Mouse (Mus musculus) stomach, embryonic 15.5 days (tissue): ENCODE measurements around the gene Retreg3. TPM values are rescaled to one million over a fixed set of nuclear protein-coding genes. Genes with fewer than 3 reads are reported as not detected.
A peak's percentile ranks its signal among the peaks of the same experiment; 100 is the strongest.
"Not testable (repeated sequence)": the region's sequence is repeated elsewhere in the genome, so short reads cannot be mapped to it uniquely, and the experiment has no call there.

Experiments used
- ATAC-seq: fragments of 200-750 bp; cut with Nextera tagmentation; 2 replicates; pipeline ENCODE4 v1.8.0; 2017; ENCODE audit warnings: low read depth, moderate number of reproducible peaks, moderate TSS enrichment; ENCODE audit not compliant: insufficient read depth, low FRiP score
- H3K27ac ChIP-seq: fragments of 300-500 bp; sonication (generic); 2 replicates; pipeline ENCODE4 v1.5.1; 2015; ENCODE audit warnings: mild to moderate bottlenecking, inconsistent platforms
- H3K27me3 ChIP-seq: fragments of 300-500 bp; sonication (generic); replicated peaks from 2 replicates; pipeline ENCODE4 v1.6.1; 2015; ENCODE audit warnings: inconsistent platforms
- H3K36me3 ChIP-seq: fragments of 300-500 bp; sonication (generic); 2 replicates; pipeline ENCODE4 v1.6.1; 2015; ENCODE audit warnings: inconsistent platforms
- H3K4me1 ChIP-seq: fragments of 300-500 bp; sonication (generic); 2 replicates; pipeline ENCODE4 v1.6.1; 2015; ENCODE audit warnings: inconsistent platforms
- H3K4me2 ChIP-seq: fragments of 300-500 bp; sonication (generic); 2 replicates; pipeline ENCODE4 v1.6.1; 2015; ENCODE audit warnings: mild to moderate bottlenecking, inconsistent platforms
- H3K4me3 ChIP-seq: fragments of 300-500 bp; sonication (generic); replicated peaks from 2 replicates; pipeline ENCODE4 v1.5.1; 2015; ENCODE audit warnings: inconsistent platforms
- H3K9ac ChIP-seq: fragments of 300-500 bp; sonication (generic); 2 replicates; pipeline ENCODE4 v1.6.1; 2015; ENCODE audit warnings: inconsistent platforms
- H3K9me3 ChIP-seq: fragments of 300-500 bp; sonication (generic); 2 replicates; pipeline ENCODE4 v1.6.1; 2016; ENCODE audit warnings: inconsistent platforms
- WGBS: fragments of 180-500 bp; shearing (Covaris S2); methylation state at CpG from one replicate; pipeline ENCODE4 v1.1.7; 2015; 5-methylcytosine and 5-hydroxymethylcytosine counted together
- polyA plus RNA-seq: library from polyadenylated mRNA; unstranded; fragments of >200 nt; fragmentation: Nextera tagmentation; extraction: Ambion mirVana; gene quantifications from 2 replicates; pipeline ENCODE4 v1.2.1, GENCODE M21; 2015

Retreg3 gene
- polyA plus RNA-seq, 1 experiment from 2014 or later = 21.0 TPM

DNA sequence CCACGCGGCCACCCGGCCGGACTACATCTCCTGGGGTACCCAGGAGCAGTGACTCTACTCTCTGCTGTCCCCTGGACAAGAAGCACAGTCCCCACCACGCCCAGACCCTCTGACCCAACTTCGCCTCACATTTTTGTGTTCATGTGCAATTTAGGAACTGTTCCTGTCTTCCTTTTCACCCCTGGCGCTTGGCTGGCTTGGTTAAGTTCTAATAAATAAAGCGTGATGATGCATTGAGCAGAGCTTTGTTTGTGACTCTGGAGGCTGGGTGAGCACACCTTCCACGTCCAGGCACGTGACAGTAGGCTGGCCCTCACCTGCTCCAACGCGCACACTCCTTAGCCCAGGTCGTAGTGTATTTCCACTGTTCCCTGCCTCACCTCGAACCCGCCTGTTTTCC lies 41.9 kb upstream of the Retreg3 start:
- WGBS = 82% methylated on average over 15 of the region's 15 CpGs
- Histone ChIP-seq H3K27ac (no peak overlapping the region), H3K9me3 (no peaks in the 10 kb centered on the region), H3K4me1 (peaks cover 24% of the 10 kb centered on the region; the same call in 1 of the 2 replicates), H3K36me3 (peaks cover 37% of the 10 kb centered on the region), H3K4me3 (no peak overlapping the region), H3K27me3 (peaks cover 5% of the 10 kb centered on the region; the same call in 1 of the 2 replicates), H3K4me2 (no peak overlapping the region), H3K9ac (no peak overlapping the region)
- ATAC-seq = no peak

DNA sequence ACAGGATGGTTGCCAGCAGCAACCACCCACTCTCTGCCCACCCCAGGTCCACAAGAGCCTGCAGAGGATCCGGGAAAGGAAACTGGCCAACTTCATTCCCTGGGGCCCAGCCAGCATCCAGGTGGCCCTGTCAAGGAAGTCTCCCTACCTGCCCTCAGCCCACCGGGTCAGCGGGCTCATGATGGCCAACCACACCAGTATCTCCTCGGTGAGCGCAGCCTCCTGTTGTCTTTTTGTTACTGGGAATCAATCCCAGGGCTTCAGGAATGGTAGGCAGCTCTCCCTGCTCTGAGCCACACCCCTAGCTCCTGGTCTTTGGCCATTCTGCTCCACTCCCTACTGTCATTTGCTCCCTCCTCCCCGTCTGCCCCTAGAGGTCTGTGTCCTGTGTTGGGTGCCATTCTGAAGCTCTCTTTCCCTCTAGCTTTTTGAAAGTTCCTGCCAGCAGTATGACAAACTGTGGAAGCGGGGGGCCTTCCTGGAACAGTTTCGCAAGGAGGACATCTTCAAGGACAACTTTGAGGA lies 41.4 kb upstream of the Retreg3 start:
- 84% methylated on average over 8 of the region's 8 CpGs for WGBS
- ATAC-seq, H3K27me3 ChIP-seq: not testable (repeated sequence)

DNA sequence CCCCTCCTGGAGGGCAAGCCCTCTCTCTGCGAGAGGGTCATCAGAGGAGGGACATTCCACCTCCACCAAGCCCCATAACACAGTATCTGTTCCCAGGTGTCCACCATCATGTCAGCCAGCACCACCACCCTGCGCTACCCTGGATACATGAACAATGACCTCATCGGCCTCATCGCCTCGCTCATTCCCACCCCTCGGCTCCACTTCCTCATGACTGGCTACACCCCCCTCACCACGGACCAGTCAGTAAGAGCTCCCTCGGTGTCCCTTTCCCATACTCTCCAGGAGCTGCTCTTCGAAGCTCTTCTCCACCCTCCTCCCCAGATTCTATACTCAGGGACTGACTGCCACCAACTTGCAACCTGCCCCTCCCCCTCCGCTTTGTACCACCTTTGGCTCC lies 40.5 kb upstream of the Retreg3 start:
- not testable (repeated sequence) for H3K27ac ChIP-seq, H3K9ac ChIP-seq, H3K4me3 ChIP-seq, H3K4me2 ChIP-seq, ATAC-seq, H3K27me3 ChIP-seq, H3K9me3 ChIP-seq
- peaks cover 28% of the 10 kb centered on the region; the same call in 1 of the 2 replicates for H3K4me1 ChIP-seq
- 70% methylated on average over 9 of the region's 10 CpGs for WGBS
- peaks cover 28% of the 10 kb centered on the region for H3K36me3 ChIP-seq

More for the DNA sequence above, 41.4 kb upstream of the Retreg3 start:
- H3K4me1 ChIP-seq = peaks cover 26% of the 10 kb centered on the region; the same call in 1 of the 2 replicates
- not testable (repeated sequence) for H3K4me3 ChIP-seq, H3K9ac ChIP-seq, H3K9me3 ChIP-seq, H3K4me2 ChIP-seq, H3K27ac ChIP-seq
- H3K36me3 ChIP-seq = peaks cover 32% of the 10 kb centered on the region

DNA sequence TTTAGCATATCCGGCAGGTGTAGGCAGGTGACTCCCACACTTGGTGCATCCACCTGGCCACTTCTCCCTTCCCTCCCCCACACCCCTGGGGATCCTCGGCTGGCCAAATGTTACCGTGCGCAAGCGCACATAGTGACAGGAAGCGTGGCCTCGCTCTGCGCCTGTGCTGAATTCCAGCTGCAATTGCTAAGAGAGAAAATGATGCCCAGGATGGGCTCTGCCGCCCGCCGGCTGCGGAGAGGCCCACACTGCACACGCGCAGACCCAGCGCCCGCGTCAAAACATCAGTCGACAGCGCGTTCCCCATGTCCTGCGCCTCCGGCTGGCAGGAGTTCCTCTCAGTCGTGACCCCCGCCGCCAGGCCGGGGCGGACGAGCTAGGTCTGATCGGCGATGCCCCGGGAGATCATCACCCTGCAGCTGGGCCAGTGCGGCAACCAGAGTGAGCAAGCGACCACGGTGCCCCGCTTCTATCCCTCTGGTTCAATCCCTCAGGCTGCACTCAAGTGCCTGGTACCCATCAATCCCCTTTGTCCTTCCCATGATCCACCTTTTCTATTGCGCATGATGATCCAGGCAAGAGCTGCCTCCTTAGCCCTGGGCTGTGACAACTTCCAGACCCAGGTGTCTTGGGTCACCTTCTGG lies 36.2 kb upstream of the Retreg3 start, which contains the start of gene Tubg2:
Tubg2 (plus strand) TSS at position 180 of the 644 bp plus-strand sequence.
- Histone ChIP-seq H3K4me1 (0 out of 2 replicates have a peak, but pooled peaks cover 4% of the 10 kb centered on the region), H3K9ac (peak within 1 kb of the TSS; percentile 20; the same call in 1 of the 2 replicates), H3K9me3 (no peaks in the 10 kb centered on the region), H3K4me3 (peak within 1 kb of the TSS; percentile 38), H3K27me3 (no peaks in the 10 kb centered on the region), H3K36me3 (no peaks in the 10 kb centered on the region), H3K4me2 (peak within 1 kb of the TSS; percentile 69), H3K27ac (peak within 1 kb of the TSS; percentile 36; the same call in 1 of the 2 replicates)
- peak; percentile 29; the same call in 1 of the 2 replicates for ATAC-seq
- WGBS = 3% methylated on average over 36 of the region's 36 CpGs

DNA sequence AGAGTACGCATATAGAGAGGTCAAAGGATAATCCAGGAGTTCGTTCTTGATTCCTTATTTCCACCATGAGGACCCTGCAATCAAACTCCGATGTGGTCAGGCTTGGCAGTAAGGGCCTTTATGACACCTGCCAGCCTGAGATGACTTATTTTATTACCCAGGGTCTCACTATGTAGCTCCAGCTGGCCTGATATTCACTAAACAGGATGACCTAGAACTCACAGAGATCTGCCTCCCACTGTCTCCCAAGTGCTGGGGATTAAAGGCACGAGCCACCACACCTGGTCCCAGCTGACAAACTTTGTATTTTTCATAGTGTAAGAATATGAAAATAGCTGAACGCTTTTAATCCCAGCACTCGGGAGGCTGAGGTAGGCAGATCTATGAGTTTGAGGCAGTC lies 35.5 kb upstream of the Retreg3 start:
- Histone ChIP-seq H3K27me3 (no peaks in the 10 kb centered on the region), H3K27ac (no peak overlapping the region), H3K9me3 (no peaks in the 10 kb centered on the region), H3K36me3 (no peaks in the 10 kb centered on the region), H3K4me1 (0 out of 2 replicates have a peak, but pooled peaks cover 4% of the 10 kb centered on the region), H3K9ac (no peak overlapping the region), H3K4me3 (no peak overlapping the region), H3K4me2 (0 out of 2 replicates have a peak overlapping the region, but pooled peaks have one; percentile 69)
- WGBS = 60% methylated on average over 6 of the region's 6 CpGs
- ATAC-seq = no peak

DNA sequence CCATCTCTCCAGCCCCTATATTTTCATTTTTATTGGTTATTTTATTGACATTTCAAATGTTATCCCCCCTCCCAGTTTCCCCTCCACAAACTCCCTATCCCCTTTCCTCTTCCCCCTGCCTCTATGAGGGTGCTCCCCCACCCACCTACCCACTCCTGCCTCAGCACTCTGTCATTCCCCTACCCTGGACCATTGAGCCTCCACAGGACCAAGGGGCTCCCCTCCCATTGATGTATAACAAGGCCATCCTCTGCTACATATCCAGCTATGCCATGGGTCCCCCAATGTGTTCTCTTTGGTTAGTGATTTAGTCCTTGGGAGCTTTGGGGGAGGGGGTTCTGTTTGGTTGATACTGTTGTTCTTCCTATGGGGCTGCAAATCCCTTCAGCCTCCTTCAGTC lies 35.0 kb upstream of the Retreg3 start:
- no peaks in the 10 kb centered on the region for H3K36me3 ChIP-seq
- H3K27ac ChIP-seq = no peak overlapping the region
- no peak for ATAC-seq
- H3K4me2 ChIP-seq = no peak overlapping the region
- H3K9ac ChIP-seq = no peak overlapping the region
- H3K27me3 ChIP-seq = no peaks in the 10 kb centered on the region
- no peak overlapping the region for H3K4me3 ChIP-seq
- H3K9me3 ChIP-seq = no peaks in the 10 kb centered on the region
- 0 out of 2 replicates have a peak, but pooled peaks cover 4% of the 10 kb centered on the region for H3K4me1 ChIP-seq

DNA sequence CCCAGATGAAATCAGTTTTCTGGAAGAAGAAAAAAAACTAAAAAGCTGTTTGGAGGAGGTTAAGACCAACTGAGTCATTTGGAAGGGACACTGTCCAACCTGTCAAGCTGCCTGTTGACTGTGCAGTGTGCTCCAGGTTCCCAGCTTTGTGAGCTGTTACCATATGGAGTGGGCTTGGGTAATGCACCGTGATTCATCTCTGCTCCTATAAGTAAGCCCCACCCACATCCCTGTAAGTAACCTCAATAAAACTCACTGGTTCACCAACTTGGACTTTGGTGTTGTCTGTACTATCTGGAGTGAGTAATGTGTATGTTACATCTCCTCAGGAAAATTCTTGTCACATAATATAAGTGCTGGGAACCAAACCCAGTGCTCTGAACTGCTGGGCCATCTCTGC lies 33.1 kb upstream of the Retreg3 start:
- Histone ChIP-seq H3K4me2 (no peak overlapping the region), H3K4me1 (peaks cover 12% of the 10 kb centered on the region; the same call in 1 of the 2 replicates)
- WGBS = 66% methylated on average over 1 of the region's 1 CpGs

DNA sequence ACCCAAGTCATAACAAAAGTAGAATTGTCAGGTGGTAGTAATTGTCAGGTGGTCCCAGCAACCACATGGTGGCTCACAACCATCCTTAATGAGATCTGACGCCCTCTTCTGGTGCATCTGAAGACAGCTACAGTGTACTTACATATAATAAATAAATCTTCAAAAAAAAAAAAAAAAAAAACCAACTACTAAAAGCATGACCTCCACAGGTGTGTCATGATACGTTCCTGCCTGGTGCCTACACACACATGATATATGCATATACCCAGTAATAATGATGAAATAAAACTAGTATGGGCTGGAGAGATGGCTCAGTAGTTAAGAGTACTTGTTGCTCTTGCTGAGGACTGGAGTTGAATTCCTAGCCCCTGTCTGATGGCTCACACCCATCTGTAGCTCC lies 31.4 kb upstream of the Retreg3 start:
- Histone ChIP-seq H3K27me3 (no peaks in the 10 kb centered on the region), H3K9ac (no peak overlapping the region), H3K4me1 (peaks cover 10% of the 10 kb centered on the region; the same call in 1 of the 2 replicates), H3K4me2 (no peak overlapping the region), H3K36me3 (no peaks in the 10 kb centered on the region), H3K4me3 (no peak overlapping the region), H3K27ac (no peak overlapping the region), H3K9me3 (no peaks in the 10 kb centered on the region)
- no peak for ATAC-seq
- 55% methylated on average over 2 of the region's 2 CpGs for WGBS

More for the DNA sequence above, 33.1 kb upstream of the Retreg3 start:
- H3K9me3 ChIP-seq = no peaks in the 10 kb centered on the region
- H3K27me3 ChIP-seq = no peaks in the 10 kb centered on the region
- ATAC-seq = no peak
- no peak overlapping the region for H3K4me3 ChIP-seq
- H3K9ac ChIP-seq = no peak overlapping the region
- H3K36me3 ChIP-seq = no peaks in the 10 kb centered on the region
- H3K27ac ChIP-seq = no peak overlapping the region

DNA sequence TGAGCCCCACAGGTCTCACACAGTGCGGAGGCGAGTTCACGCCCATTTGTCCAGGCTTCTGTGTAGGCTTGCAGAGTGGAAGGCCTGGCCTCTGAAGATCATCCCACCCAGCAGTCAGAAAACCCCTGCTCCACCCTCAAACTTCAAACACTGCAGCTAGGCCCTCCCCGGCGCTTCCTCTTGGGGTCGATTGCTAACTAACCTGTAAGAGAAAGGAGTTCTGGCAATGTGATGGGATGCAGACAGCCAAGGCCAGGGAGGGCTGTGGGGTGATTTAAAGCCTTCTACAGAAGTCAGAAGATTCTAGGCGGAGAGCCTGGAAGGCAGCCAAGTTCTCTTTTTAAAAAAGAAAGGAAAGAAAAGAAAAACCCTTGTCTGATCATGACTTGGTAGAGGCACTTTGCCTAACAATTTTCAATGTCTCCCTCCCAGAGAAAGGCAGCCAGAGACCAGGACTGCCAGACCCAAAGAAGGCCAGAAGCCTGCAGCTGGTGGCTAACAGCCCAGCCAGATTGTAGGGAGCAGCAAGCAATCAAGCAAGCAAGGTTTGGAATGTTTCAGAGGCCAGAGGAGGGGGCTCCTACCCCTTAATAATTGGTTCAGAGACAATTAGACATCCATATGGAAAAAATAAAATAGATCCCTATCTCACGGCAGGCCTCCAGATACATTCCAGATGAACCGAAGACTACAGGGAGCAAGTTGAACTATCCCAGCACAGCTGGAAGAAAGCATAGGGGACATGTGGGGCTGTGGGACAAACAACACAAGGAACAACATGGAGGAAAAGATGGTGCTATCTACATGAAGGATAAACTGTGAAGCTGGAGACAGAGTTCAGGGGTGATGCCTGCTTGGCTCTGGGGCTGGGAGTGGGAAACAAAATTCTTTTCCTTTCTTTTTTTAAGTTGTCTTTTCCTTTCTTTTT lies 29.7 kb upstream of the Retreg3 start:
- Histone ChIP-seq H3K27me3 (no peaks in the 10 kb centered on the region), H3K4me1 (peaks cover 8% of the 10 kb centered on the region; the same call in 1 of the 2 replicates), H3K9ac (no peak overlapping the region), H3K36me3 (no peaks in the 10 kb centered on the region), H3K4me3 (no peak overlapping the region), H3K4me2 (0 out of 2 replicates have a peak overlapping the region, but pooled peaks have one; percentile 1), H3K9me3 (no peaks in the 10 kb centered on the region), H3K27ac (peak overlapping the region; percentile 89)
- 26% methylated on average over 9 of the region's 9 CpGs for WGBS
- ATAC-seq = peak; percentile 65

DNA sequence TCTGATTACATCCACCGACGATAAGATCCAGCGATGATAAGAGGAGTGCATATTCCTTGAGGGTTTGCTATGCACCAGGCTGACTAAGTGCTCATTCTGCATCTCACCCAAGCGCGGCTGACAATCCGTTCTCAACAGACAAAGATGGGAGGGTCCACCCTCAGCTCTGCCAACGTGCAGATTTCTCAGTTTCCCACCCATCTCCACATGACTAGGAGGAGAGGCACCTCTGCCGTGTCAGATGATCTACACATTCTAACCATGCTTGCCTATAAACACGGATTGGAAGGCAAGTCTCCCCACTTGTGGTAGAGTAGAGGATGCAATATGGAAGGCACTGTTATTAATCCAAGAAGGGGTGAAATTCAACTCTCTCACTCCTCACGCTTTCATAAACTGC lies 29.1 kb upstream of the Retreg3 start:
- Histone ChIP-seq H3K36me3 (no peaks in the 10 kb centered on the region), H3K4me3 (no peak overlapping the region), H3K4me2 (0 out of 2 replicates have a peak overlapping the region, but pooled peaks have one; percentile 1), H3K9ac (no peak overlapping the region), H3K9me3 (no peaks in the 10 kb centered on the region), H3K27me3 (no peaks in the 10 kb centered on the region), H3K27ac (peak overlapping the region; percentile 89), H3K4me1 (peaks cover 8% of the 10 kb centered on the region; the same call in 1 of the 2 replicates)
- 55% methylated on average over 10 of the region's 10 CpGs for WGBS
- ATAC-seq = no peak

DNA sequence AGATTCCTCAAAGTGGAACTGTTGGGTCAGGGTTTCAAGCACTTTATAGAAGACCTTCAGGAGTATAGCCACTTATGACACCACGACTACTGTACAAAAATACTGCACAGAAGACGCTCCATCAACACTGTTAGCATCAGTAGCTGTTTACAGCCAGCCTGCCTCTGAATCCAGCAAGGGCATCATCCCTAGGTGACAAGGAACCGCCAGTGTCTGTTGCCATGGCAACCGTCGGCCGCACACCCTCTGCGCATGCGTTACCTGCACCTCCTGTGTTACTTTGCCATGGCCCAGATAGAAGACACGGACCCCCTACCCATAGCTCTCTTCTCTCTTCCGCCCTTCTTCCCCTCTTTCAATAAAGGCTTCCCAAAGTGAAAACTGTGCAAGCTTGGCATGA lies 26.7 kb upstream of the Retreg3 start:
- H3K27me3 ChIP-seq = no peaks in the 10 kb centered on the region
- WGBS = 41% methylated on average over 10 of the region's 10 CpGs
- H3K4me3 ChIP-seq = no peak overlapping the region
- H3K27ac ChIP-seq = no peak overlapping the region
- H3K36me3 ChIP-seq = no peaks in the 10 kb centered on the region
- no peak for ATAC-seq
- H3K9ac ChIP-seq = no peak overlapping the region
- H3K4me2 ChIP-seq = no peak overlapping the region
- no peaks in the 10 kb centered on the region for H3K9me3 ChIP-seq
- H3K4me1 ChIP-seq = peaks cover 8% of the 10 kb centered on the region; the same call in 1 of the 2 replicates
